ENCODE assay signal across 30 mouse cellular contexts in genomic region chr19:4567665-4568064, GRCm38 (mm10). TPM values are rescaled to one million over a fixed set of nuclear protein-coding genes. Genes with fewer than 3 reads are reported as not detected.
DNase-seq lines count a peak whose midpoint lies in the region; ATAC-seq and TF ChIP-seq lines count a peak whose summit lies in the region.
"Had no signal": no experiment of that assay in that cellular context is flagged by ENCODE, and none has a peak within 500 bp of the region (broad histone marks: within the 10 kb centered on the region; RNA-seq: fewer than 3 reads in every experiment).

No protein-coding gene starts in this region.

- H3K36me3 ChIP-seq in midbrain, embryonic 11.5 days (ENCODE audit: control insufficient read depth, insufficient read depth, low read length) = no peaks in the 10 kb centered on the region
- H3K36me3 ChIP-seq in midbrain, postnatal 0 days (ENCODE audit: insufficient read depth, low read length) = no peaks in the 10 kb centered on the region
- H3K36me3 ChIP-seq in liver, embryonic 11.5 days (ENCODE audit: control insufficient read depth, insufficient read depth, low read length) = no peaks in the 10 kb centered on the region
- H3K36me3 ChIP-seq in liver, embryonic 16.5 days (ENCODE audit: control insufficient read depth, insufficient read depth) = no peaks in the 10 kb centered on the region
- no peaks in the 10 kb centered on the region for H3K36me3 ChIP-seq in forebrain, postnatal 0 days (ENCODE audit: insufficient read depth)
- H3K36me3 ChIP-seq: heart, embryonic 12.5 days; hindbrain, embryonic 13.5 days; limb, embryonic 12.5 days; midbrain, embryonic 10.5 days; neural tube, embryonic 12.5 days had no signal

- H3K27ac ChIP-seq in midbrain, embryonic 11.5 days (ENCODE audit: low read depth, low read length) = no peak overlapping the region
- H3K27ac ChIP-seq in midbrain, postnatal 0 days (ENCODE audit: low read depth, low read length) = no peak overlapping the region
- peak overlapping the region; percentile 84 for H3K27ac ChIP-seq in liver, embryonic 11.5 days (ENCODE audit: low read depth, low read length)
- H3K27ac ChIP-seq in liver, embryonic 16.5 days (ENCODE audit: low read length) = peak overlapping the region; percentile 99
- H3K27ac ChIP-seq in forebrain, postnatal 0 days (ENCODE audit: low read depth, low read length) = no peak overlapping the region
- H3K27ac ChIP-seq: forebrain, embryonic 13.5 days; heart, adult 2 months; hindbrain, embryonic 13.5 days; kidney, postnatal 0 days; left cerebral cortex, adult 2 months; limb, embryonic 12.5 days; midbrain, embryonic 10.5 days; neural tube, embryonic 12.5 days had no signal

- H3K27me3 ChIP-seq in midbrain, embryonic 11.5 days (ENCODE audit: control insufficient read depth, insufficient read depth, low read length) = no peaks in the 10 kb centered on the region
- H3K27me3 ChIP-seq in midbrain, postnatal 0 days (ENCODE audit: insufficient read depth, low read length) = no peaks in the 10 kb centered on the region
- no peaks in the 10 kb centered on the region for H3K27me3 ChIP-seq in liver, embryonic 11.5 days (replicated peaks; ENCODE audit: control insufficient read depth, insufficient read depth, low read length)
- H3K27me3 ChIP-seq in liver, embryonic 16.5 days (ENCODE audit: control insufficient read depth, insufficient read depth, low read depth, low read length) = no peaks in the 10 kb centered on the region
- no peaks in the 10 kb centered on the region for H3K27me3 ChIP-seq in forebrain, postnatal 0 days (ENCODE audit: insufficient read depth, low read length)
- H3K27me3 ChIP-seq: forebrain, embryonic 13.5 days; heart, embryonic 12.5 days; hindbrain, embryonic 13.5 days; limb, embryonic 12.5 days; neural tube, embryonic 12.5 days had no signal

- DNase-seq in midbrain, embryonic 11.5 days (ENCODE audit: low spot score, missing footprints) = peak; percentile 61
- DNase-seq in midbrain, postnatal 0 days (ENCODE audit: low spot score) = no peak
- no peak for DNase-seq in liver, embryonic 11.5 days (ENCODE audit: low spot score)
- DNase-seq in forebrain, postnatal 0 days = no peak
- DNase-seq in spleen, postnatal 14 days (ENCODE audit: low spot score in 2 of 2) = no peak
- no peak for DNase-seq in kidney, postnatal 14 days
- DNase-seq: adrenal gland, postnatal 36 days; B cell, adult 2 months; cerebellum, adult 18-20 months; cerebellum, postnatal 14 days; gastrocnemius, postnatal 36 days; heart, adult 2 months; heart, postnatal 4 days; kidney, adult 8-10 months; lung, embryonic 14.5 days; right cerebral cortex, adult 18-20 months; right cerebral cortex, postnatal 4 days; thymus, postnatal 14 days had no signal

- no peak overlapping the region for H3K9ac ChIP-seq in midbrain, embryonic 11.5 days (ENCODE audit: low read length)
- no peak overlapping the region for H3K9ac ChIP-seq in midbrain, postnatal 0 days (replicated peaks; ENCODE audit: low read length, poor library complexity, severe bottlenecking)
- peak overlapping the region; percentile 28 for H3K9ac ChIP-seq in liver, embryonic 11.5 days (ENCODE audit: low read depth, low read length)
- H3K9ac ChIP-seq in liver, embryonic 16.5 days (ENCODE audit: low read depth, low read length) = peak overlapping the region; percentile 57
- H3K9ac ChIP-seq in forebrain, postnatal 0 days = no peak overlapping the region
- H3K9ac ChIP-seq: forebrain, embryonic 13.5 days; heart, embryonic 12.5 days; hindbrain, embryonic 13.5 days; limb, embryonic 12.5 days; lung, embryonic 14.5 days; neural tube, embryonic 12.5 days had no signal

- 93% methylated on average over 2 of the region's 2 CpGs for WGBS in midbrain, embryonic 11.5 days
- WGBS in midbrain, postnatal 0 days = 78% methylated on average over 2 of the region's 2 CpGs
- WGBS in liver, embryonic 11.5 days = 59% methylated on average over 2 of the region's 2 CpGs
- 34% methylated on average over 2 of the region's 2 CpGs for WGBS in liver, embryonic 16.5 days (ENCODE audit: insufficient replicate concordance)
- WGBS in forebrain, postnatal 0 days = 77% methylated on average over 2 of the region's 2 CpGs

- H3K4me3 ChIP-seq in midbrain, embryonic 11.5 days (ENCODE audit: low read depth, low read length) = no peak overlapping the region
- H3K4me3 ChIP-seq in midbrain, postnatal 0 days (ENCODE audit: low read depth, low read length) = no peak overlapping the region
- H3K4me3 ChIP-seq in liver, embryonic 11.5 days (ENCODE audit: low read depth, low read length) = no peak overlapping the region
- no peak overlapping the region for H3K4me3 ChIP-seq in liver, embryonic 16.5 days (ENCODE audit: low read depth, low read length)
- no peak overlapping the region for H3K4me3 ChIP-seq in forebrain, postnatal 0 days (ENCODE audit: low read depth, low read length)
- H3K4me3 ChIP-seq: forebrain, embryonic 13.5 days; heart, adult 2 months; heart, embryonic 12.5 days; hindbrain, embryonic 13.5 days; left cerebral cortex, adult 2 months; limb, embryonic 12.5 days; midbrain, embryonic 10.5 days; myocyte; neural tube, embryonic 12.5 days had no signal

- H3K4me1 ChIP-seq in midbrain, embryonic 11.5 days (ENCODE audit: control insufficient read depth, insufficient read depth, low read length) = peaks cover 2% of the 10 kb centered on the region; the same call in 1 of the 2 replicates
- H3K4me1 ChIP-seq in midbrain, postnatal 0 days (ENCODE audit: insufficient read depth, low read length) = no peaks in the 10 kb centered on the region
- peaks cover 23% of the 10 kb centered on the region for H3K4me1 ChIP-seq in liver, embryonic 11.5 days (replicated peaks; ENCODE audit: control insufficient read depth, insufficient read depth, low read length)
- peaks cover 79% of the 10 kb centered on the region for H3K4me1 ChIP-seq in liver, embryonic 16.5 days (ENCODE audit: control insufficient read depth, low read depth, low read length)
- H3K4me1 ChIP-seq in forebrain, postnatal 0 days (ENCODE audit: insufficient read depth) = no peaks in the 10 kb centered on the region
- H3K4me1 ChIP-seq: limb, embryonic 12.5 days; midbrain, embryonic 10.5 days; neural tube, embryonic 12.5 days had no signal

- TF ChIP-seq CTCF in midbrain, postnatal 0 days (IDR thresholded peaks at IDR 0.05) = no peak
- TF ChIP-seq CTCF in forebrain, postnatal 0 days (IDR thresholded peaks at IDR 0.05; ENCODE audit: low read depth) = no peak

- H3K9me3 ChIP-seq in midbrain, embryonic 11.5 days (ENCODE audit: control insufficient read depth, low read length) = no peaks in the 10 kb centered on the region
- H3K9me3 ChIP-seq in midbrain, postnatal 0 days (ENCODE audit: low read length) = no peaks in the 10 kb centered on the region
- H3K9me3 ChIP-seq in liver, embryonic 11.5 days (ENCODE audit: control insufficient read depth, low read length) = no peaks in the 10 kb centered on the region
- no peaks in the 10 kb centered on the region for H3K9me3 ChIP-seq in liver, embryonic 16.5 days (replicated peaks; ENCODE audit: control insufficient read depth, low read length)
- no peaks in the 10 kb centered on the region for H3K9me3 ChIP-seq in forebrain, postnatal 0 days (ENCODE audit: low read length)
- H3K9me3 ChIP-seq: forebrain, embryonic 13.5 days; heart, embryonic 12.5 days; hindbrain, embryonic 13.5 days; limb, embryonic 12.5 days; midbrain, embryonic 10.5 days; neural tube, embryonic 12.5 days had no signal

- ATAC-seq in midbrain, embryonic 11.5 days (ENCODE audit: low FRiP score) = no peak
- ATAC-seq in midbrain, postnatal 0 days (ENCODE audit: low FRiP score) = no peak
- no peak for ATAC-seq in liver, embryonic 11.5 days (replicated peaks; ENCODE audit: low FRiP score)
- no peak for ATAC-seq in liver, embryonic 16.5 days (ENCODE audit: low read depth)
- ATAC-seq in forebrain, postnatal 0 days = no peak
- ATAC-seq: forebrain, embryonic 13.5 days; intestine, embryonic 16.5 days; midbrain, embryonic 16.5 days had no signal

- no peak overlapping the region for H3K4me2 ChIP-seq in midbrain, embryonic 11.5 days
- no peak overlapping the region for H3K4me2 ChIP-seq in midbrain, postnatal 0 days (ENCODE audit: low read depth, low read length, poor library complexity, severe bottlenecking)
- no peak overlapping the region for H3K4me2 ChIP-seq in liver, embryonic 11.5 days
- no peak overlapping the region for H3K4me2 ChIP-seq in liver, embryonic 16.5 days (ENCODE audit: low read depth, low read length)
- no peak overlapping the region for H3K4me2 ChIP-seq in forebrain, postnatal 0 days (ENCODE audit: low read depth)
- H3K4me2 ChIP-seq: forebrain, embryonic 13.5 days; heart, embryonic 12.5 days; hindbrain, embryonic 13.5 days; limb, embryonic 12.5 days; lung, embryonic 14.5 days; neural tube, embryonic 12.5 days had no signal

RNA-seq across cellular contexts. Expression of gene Lrfn4, which starts 47.8 kb away (rescaled TPM):
- 7.5 and 7.6 TPM in 2 replicates for polyA plus RNA-seq in midbrain, embryonic 11.5 days (2014; fragmentation: Nextera tagmentation; extraction: Ambion mirVana)
- 164 TPM in 2 replicates for total RNA-seq in midbrain, postnatal 0 days (2014; rRNA removed)
- 15.4 and 17.1 TPM in 2 replicates for polyA plus RNA-seq in midbrain, postnatal 0 days (2015; fragmentation: Nextera tagmentation; extraction: Ambion mirVana)
- 2.2 and 3.3 TPM in 2 replicates for polyA plus RNA-seq in liver, embryonic 11.5 days (2014; fragmentation: Nextera tagmentation; extraction: Ambion mirVana)
- 0.23 and 0.28 TPM in 2 replicates for polyA plus RNA-seq in liver, embryonic 16.5 days (2015; fragmentation: Nextera tagmentation; extraction: Ambion mirVana)
- total RNA-seq in forebrain, postnatal 0 days (2014; rRNA removed) = 112 and 127 TPM in 2 replicates
- 17.1 and 17.2 TPM in 2 replicates for polyA plus RNA-seq in forebrain, postnatal 0 days (2015; fragmentation: Nextera tagmentation; extraction: Ambion mirVana)

RNA-seq across cellular contexts. Expression of gene Pcx, which starts 57.4 kb away (rescaled TPM):
- polyA plus RNA-seq in midbrain, embryonic 11.5 days (2014; fragmentation: Nextera tagmentation; extraction: Ambion mirVana) = 13.8 and 14.0 TPM in 2 replicates
- 45.1 and 57.8 TPM in 2 replicates for total RNA-seq in midbrain, postnatal 0 days (2014; rRNA removed)
- polyA plus RNA-seq in midbrain, postnatal 0 days (2015; fragmentation: Nextera tagmentation; extraction: Ambion mirVana) = 32.0 and 41.2 TPM in 2 replicates
- 18.6 and 21.0 TPM in 2 replicates for polyA plus RNA-seq in liver, embryonic 11.5 days (2014; fragmentation: Nextera tagmentation; extraction: Ambion mirVana)
- polyA plus RNA-seq in liver, embryonic 16.5 days (2015; fragmentation: Nextera tagmentation; extraction: Ambion mirVana) = 88.7 and 118 TPM in 2 replicates
- total RNA-seq in forebrain, postnatal 0 days (2014; rRNA removed) = 35.9 and 40.7 TPM in 2 replicates
- 28.9 and 34.5 TPM in 2 replicates for polyA plus RNA-seq in forebrain, postnatal 0 days (2015; fragmentation: Nextera tagmentation; extraction: Ambion mirVana)

RNA-seq across cellular contexts. Expression of gene Rce1, which starts 57.8 kb away (rescaled TPM):
- polyA plus RNA-seq in midbrain, embryonic 11.5 days (2014; fragmentation: Nextera tagmentation; extraction: Ambion mirVana) = 61.0 and 68.7 TPM in 2 replicates
- 74.9 and 85.1 TPM in 2 replicates for total RNA-seq in midbrain, postnatal 0 days (2014; rRNA removed)
- 43.3 and 46.7 TPM in 2 replicates for polyA plus RNA-seq in midbrain, postnatal 0 days (2015; fragmentation: Nextera tagmentation; extraction: Ambion mirVana)
- 52.5 and 52.9 TPM in 2 replicates for polyA plus RNA-seq in liver, embryonic 11.5 days (2014; fragmentation: Nextera tagmentation; extraction: Ambion mirVana)
- polyA plus RNA-seq in liver, embryonic 16.5 days (2015; fragmentation: Nextera tagmentation; extraction: Ambion mirVana) = 22.5 and 23.5 TPM in 2 replicates
- 51.9 and 65.1 TPM in 2 replicates for total RNA-seq in forebrain, postnatal 0 days (2014; rRNA removed)
- 47.5 and 52.4 TPM in 2 replicates for polyA plus RNA-seq in forebrain, postnatal 0 days (2015; fragmentation: Nextera tagmentation; extraction: Ambion mirVana)

Comparison
In these comparisons a context has a peak if more than half of its experiments do, and no peak if none do; other contexts are left out.
1. H3K27ac ChIP-seq: peak in liver, embryonic 11.5 days (single experiment) and liver, embryonic 16.5 days (single experiment); none in midbrain, embryonic 11.5 days (single experiment), midbrain, postnatal 0 days (single experiment) and forebrain, postnatal 0 days (single experiment).
2. H3K9ac ChIP-seq: peak in liver, embryonic 11.5 days (single experiment) and liver, embryonic 16.5 days (single experiment); none in midbrain, embryonic 11.5 days (single experiment), midbrain, postnatal 0 days (single experiment) and forebrain, postnatal 0 days (single experiment).